12 mouse cellular contexts compared by ENCODE assay signal in genomic region chr11:102364570-102365371, GRCm38 (mm10). TPM values are rescaled to one million over a fixed set of nuclear protein-coding genes. Genes with fewer than 3 reads are reported as not detected.
A peak's percentile ranks its signal among the peaks of the same experiment; 100 is the strongest.
DNase-seq lines count a peak whose midpoint lies in the region; ATAC-seq lines count a peak whose summit lies in the region.
"Had no signal": no experiment of that assay in that cellular context is flagged by ENCODE, and none has a peak within 500 bp of the region (broad histone marks: within the 10 kb centered on the region; RNA-seq: fewer than 3 reads in every experiment).

No protein-coding gene starts in this region.

- peak; percentile 17 for DNase-seq in embryo, embryonic 11.5 days (ENCODE audit: low read depth, low spot score)
- no peak for DNase-seq in embryo, embryonic 10 days (ENCODE audit: low spot score)
- DNase-seq in kidney, postnatal 4 days: no peak
- peak; percentile 86 to 92 for DNase-seq in spleen, postnatal 4 days (ENCODE audit: low spot score in 2 of 2)
- no peak for DNase-seq in left cerebral cortex, adult 9 months (ENCODE audit: low spot score in 2 of 2)
- no peak for DNase-seq in urinary bladder, postnatal 36 days (ENCODE audit: low spot score in 2 of 2)
- DNase-seq: kidney, adult 11 months; right cerebral cortex, postnatal 14 days had no signal

- H3K36me3 ChIP-seq in kidney, embryonic 15.5 days: no peaks in the 10 kb centered on the region
- no peaks in the 10 kb centered on the region for H3K36me3 ChIP-seq in limb, embryonic 12.5 days

- no peaks in the 10 kb centered on the region for H3K9me3 ChIP-seq in kidney, embryonic 15.5 days (replicated peaks)
- H3K9me3 ChIP-seq in limb, embryonic 12.5 days: no peaks in the 10 kb centered on the region

- no peaks in the 10 kb centered on the region for H3K27me3 ChIP-seq in kidney, embryonic 15.5 days
- no peaks in the 10 kb centered on the region; the same call in 1 of the 2 replicates for H3K27me3 ChIP-seq in limb, embryonic 12.5 days

- ATAC-seq in kidney, embryonic 15.5 days (replicated peaks; ENCODE audit: low FRiP score): peak; percentile 85
- ATAC-seq in limb, embryonic 12.5 days (ENCODE audit: insufficient number of reproducible peaks, insufficient read depth, low FRiP score, low TSS enrichment, low read depth): 0 out of 2 replicates have a peak, but pooled peaks have one; percentile 23
- ATAC-seq: Patski had no signal

- H3K27ac ChIP-seq in kidney, embryonic 15.5 days: no peak overlapping the region
- H3K27ac ChIP-seq in limb, embryonic 12.5 days: no peak overlapping the region
- H3K27ac ChIP-seq: macrophage had no signal

- H3K4me1 ChIP-seq in kidney, embryonic 15.5 days: peaks cover 7% of the 10 kb centered on the region; the same call in 1 of the 2 replicates
- H3K4me1 ChIP-seq in limb, embryonic 12.5 days (replicated peaks): no peaks in the 10 kb centered on the region

- WGBS in kidney, embryonic 15.5 days: 66% methylated on average over 14 of the region's 14 CpGs
- 66% methylated on average over 14 of the region's 14 CpGs for WGBS in limb, embryonic 12.5 days

- no peak overlapping the region for H3K4me2 ChIP-seq in kidney, embryonic 15.5 days
- no peak overlapping the region for H3K4me2 ChIP-seq in limb, embryonic 12.5 days

- H3K9ac ChIP-seq in kidney, embryonic 15.5 days: no peak overlapping the region
- no peak overlapping the region for H3K9ac ChIP-seq in limb, embryonic 12.5 days (replicated peaks)

- H3K4me3 ChIP-seq in kidney, embryonic 15.5 days (replicated peaks): no peak overlapping the region
- H3K4me3 ChIP-seq in limb, embryonic 12.5 days (replicated peaks): no peak overlapping the region

RNA-seq across cellular contexts. Expression of gene Slc4a1, which starts 1.2 kb away (rescaled TPM):
- polyA plus RNA-seq in kidney, embryonic 15.5 days (2015; fragmentation: Nextera tagmentation; extraction: Ambion mirVana): 12.8 and 20.2 TPM in 2 replicates
- polyA plus RNA-seq in limb, embryonic 12.5 days (2016; fragmentation: Nextera tagmentation; extraction: Ambion mirVana): 22.6 and 25.0 TPM in 2 replicates
- polyA plus RNA-seq: macrophage, Patski had no signal

RNA-seq across cellular contexts. Expression of gene Rundc3a, which starts 28.4 kb away (rescaled TPM):
- 2.5 and 4.9 TPM in 2 replicates for polyA plus RNA-seq in kidney, embryonic 15.5 days (2015; fragmentation: Nextera tagmentation; extraction: Ambion mirVana)
- 1.7 and 2.3 TPM in 2 replicates for polyA plus RNA-seq in limb, embryonic 12.5 days (2016; fragmentation: Nextera tagmentation; extraction: Ambion mirVana)

RNA-seq across cellular contexts. Expression of gene Slc25a39, which starts 43.0 kb away (rescaled TPM):
- polyA plus RNA-seq in kidney, embryonic 15.5 days (2015; fragmentation: Nextera tagmentation; extraction: Ambion mirVana): 271 and 298 TPM in 2 replicates
- polyA plus RNA-seq in limb, embryonic 12.5 days (2016; fragmentation: Nextera tagmentation; extraction: Ambion mirVana): 164 and 174 TPM in 2 replicates

RNA-seq across cellular contexts. Expression of gene Ubtf, which starts 45.2 kb away (rescaled TPM):
- 95.3 and 100 TPM in 2 replicates for polyA plus RNA-seq in kidney, embryonic 15.5 days (2015; fragmentation: Nextera tagmentation; extraction: Ambion mirVana)
- 101 TPM in 2 replicates for polyA plus RNA-seq in limb, embryonic 12.5 days (2016; fragmentation: Nextera tagmentation; extraction: Ambion mirVana)

Comparison
In these comparisons a context has a peak if more than half of its experiments do, and no peak if none do; other contexts are left out.
1. DNase-seq: peak in embryo, embryonic 11.5 days (single experiment) and spleen, postnatal 4 days (2 of 2); none in embryo, embryonic 10 days (single experiment), kidney, postnatal 4 days (0 of 2), left cerebral cortex, adult 9 months (0 of 2) and urinary bladder, postnatal 36 days (0 of 2).